Mouse (Mus musculus) R1 (cell line): ENCODE results near the gene Phf1.

Source experiments
- DNase-seq: peaks from one replicate; pipeline ENCODE4 v3.0.0-alpha.2; 2018; ENCODE audit warnings: low read depth, low spot score

Phf1 gene

DNA sequence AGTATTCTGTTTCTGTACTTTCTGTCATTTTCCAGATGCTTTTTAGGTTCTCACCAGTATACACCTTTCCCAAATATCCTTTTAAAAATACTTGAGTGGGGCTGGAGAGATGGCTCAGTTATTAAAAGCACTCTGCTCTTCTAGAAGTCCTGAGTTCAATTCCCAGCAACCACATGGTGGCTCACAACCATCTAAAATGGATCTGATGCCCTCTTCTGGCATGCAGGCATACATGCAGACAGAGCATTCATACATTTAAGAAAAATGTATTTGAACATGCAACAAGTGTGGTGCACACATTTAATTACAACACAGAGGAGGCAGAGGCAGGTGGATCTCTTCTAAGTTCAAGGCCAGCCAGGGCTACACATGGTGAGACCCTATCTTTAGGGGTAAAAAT, 42.6 kb downstream of the Phf1 start:
- no peak for DNase-seq

DNA sequence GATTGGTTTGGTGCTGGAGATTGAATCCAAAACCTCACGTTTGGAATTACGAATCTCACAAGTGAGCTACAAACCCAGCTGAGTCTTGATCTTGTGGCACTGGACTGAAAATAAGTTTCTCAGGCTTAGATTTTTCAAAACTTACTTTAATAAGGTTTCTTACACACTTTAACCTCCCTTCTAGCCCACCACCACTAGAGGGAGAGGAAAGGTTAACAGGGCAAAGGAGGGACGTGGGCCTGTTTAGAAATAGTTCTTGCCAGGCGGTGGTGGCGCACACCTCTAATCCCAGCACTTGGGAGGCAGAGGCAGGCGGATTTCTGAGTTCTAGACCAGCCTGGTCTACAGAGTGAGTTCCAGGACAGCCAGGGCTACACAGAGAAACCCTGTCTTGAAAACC, 44.5 kb downstream of the Phf1 start:
- peak; percentile 54 for DNase-seq

DNA sequence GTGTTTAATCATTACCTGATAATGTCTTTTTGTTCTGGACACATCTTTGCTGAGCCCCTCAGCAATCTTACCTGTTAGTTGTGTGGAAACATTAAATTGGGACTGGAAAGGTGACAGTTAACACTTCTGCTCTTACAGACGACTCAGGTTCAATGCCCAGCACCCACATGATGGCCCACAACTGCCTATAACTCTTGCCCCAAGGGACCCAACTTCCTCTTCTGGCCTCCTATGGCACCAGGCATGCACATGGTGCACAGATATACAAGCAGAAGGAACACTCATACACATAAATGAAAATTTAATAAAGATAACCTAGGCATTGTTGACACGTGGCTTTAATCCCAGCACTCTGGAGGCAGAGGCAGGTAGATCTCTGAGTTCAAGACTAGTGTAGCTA, 46.6 kb downstream of the Phf1 start:
- no peak for DNase-seq

DNA sequence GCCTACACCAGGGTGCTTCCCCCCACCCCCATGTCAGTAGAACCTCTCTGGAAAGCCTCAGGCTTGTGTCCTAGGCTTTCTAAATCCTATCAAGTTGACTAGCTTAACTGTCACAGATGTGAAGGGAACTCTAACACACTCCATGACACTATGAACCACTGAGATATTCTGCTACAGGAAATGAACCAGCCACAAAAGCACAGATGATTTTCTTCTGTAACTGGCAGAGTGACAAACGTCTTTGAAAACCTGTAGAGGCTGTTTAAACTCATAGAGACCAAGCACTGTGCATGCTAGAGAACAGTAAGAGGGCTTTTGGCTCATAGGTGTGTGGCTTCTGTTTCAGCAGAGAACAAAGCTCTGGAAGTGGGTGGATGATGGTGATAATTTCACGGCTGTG, 48.2 kb downstream of the Phf1 start:
- DNase-seq: no peak

DNA sequence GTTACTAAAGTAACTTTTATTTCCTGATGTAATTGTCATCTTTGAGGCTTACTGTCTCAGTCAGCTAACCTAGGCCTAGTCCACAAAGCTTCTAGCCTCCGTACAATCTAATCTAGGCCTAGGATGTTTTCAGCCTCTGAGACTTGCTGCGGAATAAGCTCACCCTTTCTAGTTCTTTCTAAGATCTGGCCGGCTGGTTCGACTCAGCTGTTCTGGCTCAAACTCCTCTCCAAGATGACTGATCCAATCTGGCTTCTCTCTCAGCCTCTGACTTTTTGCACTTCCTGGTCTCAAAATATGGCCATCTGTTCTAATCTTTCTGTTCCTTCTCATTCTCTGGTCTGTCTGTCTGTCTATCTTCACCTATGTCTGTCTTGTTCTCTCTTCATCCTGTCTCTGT, 50.5 kb downstream of the Phf1 start:
- no peak for DNase-seq

DNA sequence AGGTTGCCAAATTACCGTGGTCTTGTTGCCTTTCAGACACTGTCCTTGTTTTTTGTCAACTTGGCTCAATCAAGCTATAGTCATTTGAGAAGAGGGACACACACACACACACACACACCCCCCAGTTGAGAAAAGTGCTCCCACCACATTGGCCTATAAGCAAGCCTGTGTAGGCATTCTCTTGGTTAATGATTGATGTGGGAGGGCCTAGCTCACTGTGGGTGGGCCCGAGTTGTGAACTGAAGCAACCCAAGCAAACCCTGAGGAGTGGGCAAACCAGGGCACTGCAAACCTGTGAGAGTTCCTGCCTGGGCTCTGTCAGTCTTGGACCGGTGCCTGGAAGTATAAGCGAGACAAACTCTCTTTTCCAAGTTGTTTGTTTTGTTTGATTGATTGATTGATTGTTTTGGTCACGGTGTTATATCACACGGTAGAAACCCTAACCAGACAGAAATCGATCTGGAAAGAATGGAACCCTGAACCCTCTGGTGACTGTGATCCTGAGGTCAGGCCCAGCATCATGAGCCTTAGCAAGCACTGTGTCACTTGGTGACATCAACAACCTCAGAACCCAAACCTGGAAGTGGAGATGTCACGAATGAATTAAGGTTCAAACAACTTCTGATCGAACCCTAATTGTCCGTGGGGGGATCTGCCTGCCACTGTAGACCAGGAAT, 52.8 kb downstream of the Phf1 start:
- DNase-seq: no peak
